Mouse (Mus musculus): ENCODE measurements around the gene Tmem247. TPM values are rescaled to one million over a fixed set of nuclear protein-coding genes. Genes with fewer than 3 reads are reported as not detected.

Tmem247 gene
- total RNA-seq, 2 experiments from 2014 or later: not detected

DNA sequence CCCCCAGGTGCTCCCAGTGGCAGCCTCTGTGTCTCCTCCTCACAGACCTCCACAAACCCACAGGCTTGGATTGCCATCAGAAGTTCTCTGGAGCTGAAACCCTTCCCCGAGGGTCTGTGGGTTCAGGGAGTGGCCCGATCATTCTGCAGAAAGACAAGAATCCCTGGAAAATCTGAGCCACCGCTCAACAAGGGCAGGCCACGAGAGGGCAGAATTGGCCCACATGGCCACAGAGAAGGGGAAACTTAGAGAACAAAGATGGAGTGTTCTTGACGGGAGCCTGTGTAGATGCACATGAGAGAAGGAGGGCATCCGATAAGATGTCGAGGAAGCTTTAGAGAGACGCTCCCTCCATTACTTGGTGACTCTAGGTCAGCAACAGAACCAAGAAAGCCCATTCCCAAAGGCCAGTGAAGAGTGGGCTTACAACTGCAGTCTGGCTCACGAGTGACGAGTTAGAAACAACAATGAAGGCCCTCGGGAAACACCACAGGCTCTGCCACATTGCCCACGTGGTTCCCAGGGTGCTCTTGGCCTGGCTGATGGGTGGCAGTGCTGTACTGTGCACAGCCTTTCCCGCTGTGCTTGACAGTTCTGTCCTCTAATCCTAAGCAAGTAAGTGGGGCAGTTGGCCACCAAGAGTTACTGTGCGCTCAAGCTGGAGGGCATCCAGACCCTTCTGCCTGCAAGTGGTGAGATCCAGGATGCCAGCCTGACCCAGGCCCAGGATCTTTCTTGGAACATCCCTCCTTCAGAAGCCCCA, 7.2 kb upstream of the Tmem247 start:
- intact Hi-C loops (cut with DNase I): loop anchor here (1.0 to 10.0 kb wide), 3 partner anchors 134 to 339 kb away; partner anchors contain the start of gene Epas1
- DNase-seq: peak; percentile 52 to 67

DNA sequence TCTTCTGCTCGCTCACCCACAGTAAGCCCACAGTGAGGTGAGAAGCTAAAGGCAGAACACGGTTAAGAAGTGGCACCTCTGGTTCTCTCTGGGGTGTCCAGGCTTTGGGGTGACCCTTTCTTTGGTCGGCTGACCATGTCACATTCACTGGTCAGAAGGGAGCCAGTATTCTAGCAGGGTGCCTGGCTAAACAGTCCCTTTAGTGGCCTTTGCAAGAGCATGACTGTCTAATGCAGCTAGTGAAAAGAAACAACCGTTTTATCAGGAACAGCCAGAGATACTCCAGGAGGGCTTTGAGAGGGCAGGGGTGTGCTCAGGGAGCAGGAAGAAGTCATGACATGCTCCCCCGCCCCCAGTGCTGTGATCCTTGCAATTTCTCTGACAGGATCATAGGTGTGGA, 5.9 kb upstream of the Tmem247 start:
- intact Hi-C loops (cut with DNase I): no loop called here
- no peak for DNase-seq

DNA sequence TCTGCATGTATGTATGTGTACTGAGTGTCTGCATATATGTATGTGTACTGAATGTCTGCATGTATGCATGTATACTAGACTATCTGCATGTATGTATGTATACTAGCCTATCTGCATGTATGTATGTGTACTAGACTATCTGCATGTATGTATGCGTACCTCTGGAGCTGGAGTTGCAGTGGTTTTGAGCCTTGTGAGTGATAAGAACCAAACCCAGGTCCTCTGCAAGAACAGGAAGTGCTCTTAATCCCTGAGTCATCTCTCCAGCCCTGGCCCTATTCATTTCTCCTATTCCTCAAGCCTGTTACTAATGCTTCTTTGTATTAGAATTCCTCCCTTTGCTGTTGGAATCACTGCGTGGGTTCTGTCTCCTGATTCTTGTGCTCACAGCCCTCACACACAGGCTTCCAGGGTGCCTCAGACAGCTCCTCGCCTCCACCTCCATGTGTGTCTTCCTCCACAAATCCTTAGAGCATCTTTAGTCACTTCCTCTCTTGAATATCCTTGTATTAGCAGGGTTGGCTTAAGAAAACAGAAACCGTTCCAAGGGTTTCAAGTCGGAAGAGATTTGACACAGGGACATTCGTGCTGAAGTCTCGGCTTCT, 4.0 kb upstream of the Tmem247 start:
- no peak for DNase-seq
- intact Hi-C loops (cut with DNase I): no loop called here

DNA sequence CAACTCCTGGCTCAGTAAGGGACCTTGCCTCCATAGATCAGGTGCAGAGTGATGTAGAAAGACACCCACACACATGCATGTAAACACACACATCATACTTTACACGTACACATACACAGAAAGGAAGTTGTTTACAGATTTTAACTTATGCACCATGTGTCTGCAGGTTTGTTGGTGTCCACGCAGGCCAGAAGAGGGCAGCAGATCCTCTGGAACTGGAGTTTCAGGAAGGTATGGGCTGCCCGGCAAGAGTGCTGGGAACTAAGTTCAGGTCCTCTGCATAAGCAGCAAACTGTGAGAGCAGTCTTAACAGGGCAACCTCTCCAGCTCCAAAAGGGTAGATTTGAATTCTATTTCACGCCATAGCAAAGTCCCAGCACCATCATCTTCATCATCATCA, 1.6 kb upstream of the Tmem247 start:
- intact Hi-C loops (cut with DNase I): loop anchor here (5.0 kb wide), 1 partner anchor 82 kb away; no protein-coding TSS in a partner anchor
- no peak for DNase-seq

DNA sequence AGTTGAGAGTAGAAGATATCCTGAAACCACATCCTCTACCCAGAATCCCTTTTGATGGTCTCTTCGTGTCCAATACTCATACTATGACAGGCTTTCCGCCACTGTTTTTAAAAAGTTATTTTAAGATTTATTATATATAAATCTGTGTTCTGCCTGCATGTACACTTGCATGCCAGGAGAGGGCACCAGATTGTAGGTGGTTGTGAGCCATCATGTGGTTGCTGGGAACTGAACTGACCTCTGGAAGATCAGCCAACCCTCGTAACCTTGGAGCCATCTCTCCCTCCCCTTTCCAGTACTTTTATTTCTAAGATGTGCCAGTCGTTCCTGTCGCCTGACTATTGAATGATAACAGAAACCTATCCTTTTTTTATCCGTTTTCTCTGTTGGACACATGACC, 1.6 kb downstream of the Tmem247 start:
- DNase-seq: peak; percentile 37 to 65
- intact Hi-C loops (cut with DNase I): loop anchor here (2.0 to 5.0 kb wide), 4 partner anchors 44 to 330 kb away; partner anchors contain the start of gene Rhoq

DNA sequence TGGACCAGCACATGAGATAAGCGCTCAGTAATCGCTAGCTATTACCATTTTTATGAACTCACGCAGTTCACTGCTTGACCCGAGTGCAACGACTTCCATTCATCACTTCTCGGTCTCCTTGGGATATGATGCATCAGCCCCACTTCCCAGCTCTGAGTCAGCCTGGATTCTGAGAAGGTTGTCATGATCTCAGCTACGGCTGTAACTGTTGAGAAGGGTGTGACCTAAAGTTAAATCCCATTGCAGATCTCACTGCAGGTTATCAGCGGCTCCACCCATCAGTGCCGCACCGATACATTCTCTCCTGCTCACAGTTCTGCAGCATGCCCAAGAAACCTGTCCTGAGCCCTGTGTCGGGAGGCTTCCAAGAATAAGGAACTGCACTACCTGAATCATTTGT, 2.6 kb downstream of the Tmem247 start:
- intact Hi-C loops (cut with DNase I): loop anchor here (2.0 to 5.0 kb wide), 4 partner anchors 43 to 329 kb away; partner anchors contain the start of gene Rhoq
- no peak for DNase-seq

DNA sequence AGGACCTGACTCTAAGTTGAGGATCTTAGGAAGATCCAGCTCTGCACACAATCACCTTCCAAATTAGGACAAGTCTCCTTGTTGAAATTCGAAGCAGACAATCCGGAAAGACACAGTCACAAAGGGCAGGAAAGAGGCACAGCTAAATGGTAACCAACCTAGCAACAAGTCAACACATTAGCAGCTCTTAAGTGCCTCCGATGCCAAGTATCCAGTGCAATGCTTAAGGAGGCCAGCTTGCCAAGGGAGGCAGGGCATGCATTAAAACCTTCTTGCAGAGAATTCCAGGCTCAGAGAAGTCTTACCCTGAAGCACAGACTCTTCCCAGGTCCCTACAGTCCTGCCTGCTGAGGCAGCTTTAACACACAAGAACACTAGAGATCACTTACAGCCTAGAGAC, 7.5 kb downstream of the Tmem247 start:
- intact Hi-C loops (cut with DNase I): no loop called here
- no peak for DNase-seq

DNA sequence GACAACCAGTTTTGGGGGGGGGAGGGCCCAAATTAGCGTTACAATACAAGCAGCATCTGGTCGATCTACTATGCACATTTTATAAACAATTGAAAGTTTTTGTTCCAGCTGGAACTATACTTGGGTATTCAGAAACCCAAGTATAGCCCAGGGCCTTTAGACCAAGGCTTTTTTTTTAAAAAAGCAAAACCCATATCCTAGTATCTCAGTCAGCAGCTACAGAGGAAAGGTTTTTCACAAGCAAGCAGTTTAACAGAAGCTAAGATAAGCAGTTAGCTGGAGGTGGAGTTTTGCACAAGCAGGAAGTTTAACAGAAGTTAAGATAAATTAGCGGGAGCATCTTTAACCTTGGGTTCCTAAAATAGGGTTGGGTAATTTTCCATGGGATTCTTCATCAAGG, 9.7 kb downstream of the Tmem247 start:
- intact Hi-C loops (cut with DNase I): no loop called here
- DNase-seq: no peak

DNA sequence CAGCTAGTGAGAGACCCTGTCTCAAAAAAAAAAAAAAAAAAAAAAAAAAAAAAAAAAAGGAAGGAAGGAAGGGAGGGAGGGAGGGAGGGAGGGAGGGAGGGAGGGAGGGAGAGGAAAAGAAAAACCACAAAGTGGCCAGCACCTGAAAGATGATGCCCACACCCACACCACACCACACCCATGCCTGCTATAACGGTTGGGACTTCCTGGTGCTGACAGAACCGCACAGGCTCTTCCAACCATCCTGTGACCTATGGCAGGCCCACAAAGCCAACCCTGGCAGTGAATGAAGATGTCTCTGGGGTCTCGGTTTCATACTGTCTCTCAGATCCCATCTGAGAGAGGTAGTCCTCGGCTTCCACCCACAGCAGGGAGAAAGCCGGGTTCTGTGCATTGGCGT, 12.2 kb downstream of the Tmem247 start:
- intact Hi-C loops (cut with DNase I): no loop called here
- no peak for DNase-seq

DNA sequence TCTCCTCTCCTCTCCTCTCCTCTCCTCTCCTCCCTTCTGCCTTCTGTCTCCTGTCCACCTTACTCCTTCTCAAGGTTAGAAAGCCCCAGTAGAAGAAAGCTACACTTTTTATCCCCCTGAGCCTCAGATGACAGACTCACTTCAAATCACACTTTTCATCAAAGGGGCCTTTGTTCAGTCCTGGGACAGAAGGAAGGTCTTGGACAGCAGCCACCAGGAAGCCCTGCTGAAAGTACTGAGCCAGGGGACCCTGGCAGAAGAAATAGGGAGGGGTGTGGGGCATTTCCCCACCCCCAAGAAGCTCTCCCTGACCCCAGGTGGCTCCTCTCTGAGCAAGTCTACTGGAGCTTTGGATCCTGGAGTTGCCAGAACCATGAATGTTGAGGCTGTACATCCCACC, 12.8 kb downstream of the Tmem247 start:
- no peak for DNase-seq
- intact Hi-C loops (cut with DNase I): no loop called here

DNA sequence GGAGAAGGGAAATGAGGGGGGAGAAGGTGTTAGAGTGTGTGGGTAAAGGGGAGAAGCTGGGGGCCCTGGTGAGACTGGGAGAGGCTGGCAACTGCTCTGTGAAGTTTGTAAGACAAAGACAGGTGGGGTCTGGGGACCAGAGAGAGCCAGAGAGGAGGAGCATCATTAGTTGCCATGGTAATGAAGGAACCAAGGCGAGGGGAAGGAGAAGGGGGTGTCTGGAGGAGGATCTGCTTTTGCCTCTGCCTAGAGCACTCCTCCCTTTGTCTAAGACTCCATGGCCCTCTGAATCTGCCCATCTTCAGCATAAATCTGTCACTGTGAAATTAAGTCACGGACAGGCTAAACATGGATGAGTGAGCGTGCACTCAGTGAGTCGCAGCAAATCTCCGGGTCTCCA, 15.7 kb downstream of the Tmem247 start:
- intact Hi-C loops (cut with DNase I): no loop called here
- no peak for DNase-seq

DNA sequence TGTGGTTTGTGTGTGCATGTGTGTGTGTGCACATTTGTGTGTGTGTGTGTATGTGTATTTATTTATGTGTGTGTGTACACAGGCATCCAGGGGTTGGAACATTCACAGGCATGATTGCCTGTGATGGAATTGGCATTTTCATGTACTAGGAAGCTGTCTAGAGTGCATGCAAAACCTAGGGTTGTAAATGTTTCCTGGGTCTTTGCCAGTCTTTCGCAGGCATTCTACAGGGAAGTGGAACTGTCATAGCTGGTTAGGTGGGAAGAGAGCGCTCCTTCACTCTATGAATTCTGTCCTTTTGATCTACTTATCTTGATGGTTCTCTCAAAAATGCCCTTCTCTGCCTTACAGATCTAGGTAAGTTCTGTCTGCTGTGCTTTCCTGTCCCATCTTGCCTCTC, 19.9 kb downstream of the Tmem247 start:
- no peak for DNase-seq
- intact Hi-C loops (cut with DNase I): no loop called here

DNA sequence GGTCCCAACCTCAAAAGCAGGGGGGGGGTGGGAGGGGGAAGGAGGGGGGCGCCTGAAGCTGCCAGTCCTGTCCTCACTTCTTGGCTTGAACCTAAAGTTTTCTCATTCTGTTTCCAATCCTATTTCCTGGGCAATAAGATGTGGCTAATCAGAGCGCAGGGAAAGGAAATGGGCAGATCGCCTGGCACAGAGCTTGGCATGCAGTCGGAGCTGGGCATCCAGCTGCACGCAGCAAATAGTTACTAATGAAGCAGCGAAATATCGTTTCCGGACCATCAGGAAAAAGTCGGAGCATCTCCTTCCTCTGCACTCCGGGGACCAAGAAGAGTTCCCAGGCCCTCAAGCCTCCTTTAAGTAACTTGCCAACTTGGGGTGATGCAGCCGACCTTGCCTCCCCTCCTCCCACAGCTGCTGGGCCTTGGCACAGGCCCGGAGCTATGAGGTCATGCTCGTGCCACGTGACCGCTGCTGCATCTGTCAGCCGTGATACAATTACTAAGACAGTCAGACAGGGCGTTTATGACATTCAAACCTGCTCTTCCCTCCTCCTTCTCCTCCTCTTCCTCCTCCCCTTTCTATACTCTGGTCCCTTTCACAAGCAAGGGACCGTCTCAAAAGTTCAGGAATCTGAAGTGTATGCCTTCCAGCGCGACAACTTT, 20.5 kb downstream of the Tmem247 start:
- DNase-seq: peak; percentile 89 to 92
- intact Hi-C loops (cut with DNase I): loop anchor here (1.0 kb wide), 1 partner anchor 25 kb away; no protein-coding TSS in a partner anchor

DNA sequence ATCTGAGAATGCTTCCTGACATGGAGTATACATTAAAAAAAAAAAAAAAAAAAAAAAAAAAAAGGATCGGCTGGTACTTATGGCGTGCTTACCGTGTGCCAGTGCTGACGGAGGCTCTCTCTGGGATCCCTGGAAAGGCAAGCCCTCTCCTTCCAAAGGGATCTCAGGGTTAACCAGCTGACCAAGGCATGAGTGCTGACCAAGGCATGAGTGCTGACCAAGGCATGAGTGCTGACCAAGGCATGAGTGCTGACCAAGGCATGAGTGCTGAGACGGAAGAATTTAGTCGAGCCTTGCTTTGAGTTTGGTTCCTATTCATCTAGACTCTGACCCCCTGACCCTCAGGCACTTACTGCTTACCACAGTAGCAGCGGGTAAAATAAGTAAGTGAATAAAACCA, 21.5 kb downstream of the Tmem247 start:
- intact Hi-C loops (cut with DNase I): loop anchor here (1.0 kb wide), 1 partner anchor 24 kb away; no protein-coding TSS in a partner anchor
- DNase-seq: no peak

DNA sequence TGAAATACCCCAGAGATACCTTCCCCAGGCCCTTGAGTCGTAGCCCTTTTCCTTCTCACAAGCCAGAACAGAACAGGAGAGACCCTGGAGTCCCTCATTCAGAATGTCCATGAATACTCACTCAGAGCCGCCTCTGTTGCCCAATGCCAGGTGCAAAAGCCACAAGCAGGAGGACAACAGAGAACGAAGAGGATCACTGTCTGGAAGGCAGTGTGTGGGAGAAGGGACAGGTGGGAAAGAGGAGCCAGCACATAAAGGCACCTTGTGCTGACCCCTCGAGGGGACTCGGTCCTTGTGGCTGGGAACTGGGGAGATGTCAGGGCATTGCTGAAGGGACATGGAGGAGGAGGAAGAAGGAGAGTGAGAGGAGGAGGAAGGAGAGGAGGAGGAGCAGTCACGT, 25.0 kb downstream of the Tmem247 start:
- no peak for DNase-seq
- intact Hi-C loops (cut with DNase I): no loop called here

DNA sequence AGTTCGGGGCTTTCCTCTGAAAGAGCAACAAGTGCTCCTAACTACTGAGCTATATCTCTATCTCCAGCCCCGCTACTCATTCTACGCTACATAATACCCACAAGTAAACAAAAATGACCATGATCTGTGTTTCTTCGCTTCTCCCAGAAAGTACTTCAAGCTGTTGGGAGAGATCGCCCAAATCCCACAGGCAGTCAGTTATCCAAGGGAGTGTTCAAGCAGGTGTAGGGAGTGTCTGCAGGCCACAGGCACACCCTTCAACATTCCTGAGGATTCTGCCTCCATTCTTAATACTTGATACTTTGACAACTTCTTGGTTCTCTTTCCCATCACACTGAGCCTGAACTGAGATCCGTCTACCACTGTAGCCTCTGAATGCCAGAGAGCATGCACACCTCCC, 26.0 kb downstream of the Tmem247 start:
- intact Hi-C loops (cut with DNase I): no loop called here
- DNase-seq: no peak

DNA sequence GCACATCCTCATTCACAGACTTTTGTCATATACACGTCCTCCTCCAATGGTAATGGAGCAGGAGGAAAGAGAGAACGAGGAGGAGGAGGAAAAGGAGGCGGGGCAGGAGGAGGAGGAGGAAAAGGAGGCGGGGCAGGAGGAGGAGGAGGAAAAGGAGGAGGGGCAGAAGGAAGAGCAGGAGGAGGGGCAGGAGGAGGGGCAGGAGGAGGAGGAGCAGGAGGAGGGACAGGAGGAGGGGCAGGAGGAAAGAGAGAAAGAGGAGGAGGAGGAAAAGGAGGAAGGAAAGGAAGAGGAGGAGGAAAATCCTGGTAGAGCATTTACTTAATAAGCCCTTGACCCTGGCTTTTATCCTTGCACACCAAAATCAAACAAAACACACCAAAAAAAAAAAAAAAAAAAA, 28.9 kb downstream of the Tmem247 start:
- intact Hi-C loops (cut with DNase I): no loop called here
- DNase-seq: no peak

DNA sequence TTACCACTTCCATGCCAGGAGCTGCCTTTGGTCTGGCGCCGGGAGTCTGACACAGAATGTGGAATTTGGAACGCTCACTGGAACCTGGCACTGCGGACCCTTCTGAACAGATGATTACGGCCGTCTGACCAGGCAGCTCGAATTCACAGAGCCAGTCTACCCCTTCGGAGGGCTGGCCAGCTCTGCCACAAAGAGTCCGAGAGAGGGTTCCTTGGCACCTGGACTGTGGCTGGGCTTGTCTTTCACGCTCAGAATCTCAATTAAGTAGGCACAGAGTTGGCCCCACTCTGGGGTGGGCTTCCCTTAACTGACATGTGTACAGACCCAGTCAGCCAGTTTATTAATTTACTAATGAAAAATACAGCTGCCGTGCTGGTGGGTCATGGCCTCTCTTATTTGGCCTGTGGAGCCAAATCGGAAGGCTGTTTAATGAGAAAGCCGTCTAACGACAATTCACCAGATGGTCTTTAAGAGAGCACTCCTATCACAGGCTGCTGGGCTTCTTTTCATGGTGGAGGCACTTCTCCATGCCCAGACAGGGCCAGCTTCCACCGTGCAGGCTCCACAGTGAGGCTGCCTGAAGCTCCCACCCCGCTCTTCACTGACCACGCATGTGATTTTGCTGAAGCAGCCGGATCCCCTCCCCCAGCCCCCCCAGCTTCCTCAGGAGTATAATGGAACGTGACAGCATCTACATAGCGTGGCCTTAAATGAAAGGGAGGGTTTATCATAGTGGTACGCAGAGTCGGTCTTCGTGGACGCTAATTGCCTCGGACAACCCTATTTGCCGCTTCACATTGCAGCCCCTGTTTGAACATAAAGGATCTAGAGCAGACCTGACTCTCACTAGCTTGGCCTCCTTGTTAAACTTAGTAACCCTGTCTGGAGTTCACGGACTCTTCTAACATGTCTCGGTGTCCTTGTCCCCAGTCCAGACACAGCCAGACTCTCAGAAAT, 31.0 kb downstream of the Tmem247 start, which contains the start of gene Atp6v1e2:
Gene Atp6v1e2 (minus strand): TSS at position 58 of the 957 bp plus-strand sequence.
- intact Hi-C loops (cut with DNase I): no loop called here

DNA sequence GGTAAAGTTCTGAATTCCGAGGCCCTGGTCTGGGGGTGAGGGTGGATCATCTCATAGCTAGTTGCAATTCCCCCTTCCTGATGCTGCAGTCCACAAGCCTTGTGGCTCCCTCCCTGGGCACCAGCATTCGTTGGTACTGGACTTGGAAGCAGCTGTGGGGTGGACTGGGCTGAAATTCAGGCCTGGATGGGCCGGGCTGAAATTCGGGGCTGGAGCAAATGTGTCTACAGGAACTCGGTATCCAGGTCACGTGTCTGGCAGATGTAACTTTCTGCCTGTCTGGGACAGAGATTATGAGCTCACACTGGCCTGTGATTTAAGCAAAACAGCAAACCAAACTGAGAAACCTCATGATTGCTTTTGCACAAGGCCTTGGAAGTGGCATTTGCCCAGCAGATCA, 31.7 kb downstream of the Tmem247 start:
- peak; percentile 53 to 63 for DNase-seq
- intact Hi-C loops (cut with DNase I): no loop called here

More for the DNA sequence above, 31.0 kb downstream of the Tmem247 start, which contains the start of gene Atp6v1e2:
- no peak for DNase-seq

DNA sequence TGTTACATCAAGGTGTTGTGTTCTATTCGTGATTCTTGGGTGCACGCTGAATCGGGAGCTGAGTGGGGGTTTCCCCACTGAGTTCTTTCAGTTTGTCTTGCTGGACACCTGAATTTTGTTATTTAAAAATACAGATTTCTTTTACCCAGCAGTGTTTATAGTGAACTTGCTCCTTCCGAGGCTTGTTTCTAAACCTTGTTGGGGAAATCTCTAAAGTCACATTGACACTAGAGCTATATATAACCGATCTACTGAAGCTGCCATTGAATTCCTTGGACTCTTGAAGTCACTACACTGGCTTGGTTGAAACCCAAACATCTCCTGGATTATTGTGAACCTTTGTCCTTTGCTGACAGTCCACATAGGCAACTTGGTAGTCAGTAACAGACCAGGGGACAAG, 40.1 kb downstream of the Tmem247 start:
- DNase-seq: no peak
- intact Hi-C loops (cut with DNase I): no loop called here

All from heart, postnatal 10 days (tissue).